Mouse (Mus musculus) urinary bladder, postnatal 25 days (tissue): ENCODE results near the gene Cracr2b.
"Not testable (repeated sequence)": the region's sequence is repeated elsewhere in the genome, so short reads cannot be mapped to it uniquely, and the experiment has no call there.

ENCODE experiments used
- DNase-seq: peaks from one replicate; pipeline ENCODE4 v3.0.0; 2022; ENCODE audit warnings: low spot score

The Cracr2b gene

GRCm38 (mm10) chr7:141433517-141434400 is 27.1 kb upstream of the Cracr2b start:
- DNase-seq, result no peak

GRCm38 (mm10) chr7:141434464-141434863 is 26.4 kb upstream of the Cracr2b start:
- no peak for DNase-seq

GRCm38 (mm10) chr7:141435129-141435855 is 25.6 kb upstream of the Cracr2b start:
- no peak for DNase-seq

GRCm38 (mm10) chr7:141435856-141436522 is 24.9 kb upstream of the Cracr2b start:
- no peak for DNase-seq

DNA sequence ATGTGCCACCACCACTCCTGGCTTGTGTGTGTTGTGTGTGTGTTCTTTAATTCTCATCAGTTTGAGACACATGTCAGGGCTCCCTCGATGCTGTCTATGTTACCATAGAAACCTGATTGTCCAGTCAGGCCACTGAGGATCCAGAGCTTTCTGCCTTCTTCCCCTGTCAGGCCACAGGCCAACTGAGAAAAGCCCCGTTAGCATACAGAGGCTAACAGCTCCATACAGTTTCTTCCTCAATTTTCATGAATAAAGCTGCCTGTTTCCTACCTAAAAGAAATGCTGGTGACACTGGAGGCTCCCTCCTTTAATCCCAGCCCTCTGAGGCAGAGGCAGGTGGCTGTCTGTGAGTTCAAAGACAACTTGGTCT is 24.4 kb upstream of the Cracr2b start:
- no peak for DNase-seq

- peak; percentile 81 for DNase-seq
Observed at GRCm38 (mm10) chr7:141437178-141438120, 23.4 kb upstream of the Cracr2b start, which contains the start of gene Slc25a22. TSS of gene Slc25a22 (minus strand) at chr7:141437892.

- DNase-seq, result no peak
Observed at GRCm38 (mm10) chr7:141438201-141438968, 22.5 kb upstream of the Cracr2b start.

GRCm38 (mm10) chr7:141439140-141439679 is 21.7 kb upstream of the Cracr2b start:
- DNase-seq, result no peak

GRCm38 (mm10) chr7:141439811-141440210 is 21.1 kb upstream of the Cracr2b start:
- DNase-seq, result no peak

DNA sequence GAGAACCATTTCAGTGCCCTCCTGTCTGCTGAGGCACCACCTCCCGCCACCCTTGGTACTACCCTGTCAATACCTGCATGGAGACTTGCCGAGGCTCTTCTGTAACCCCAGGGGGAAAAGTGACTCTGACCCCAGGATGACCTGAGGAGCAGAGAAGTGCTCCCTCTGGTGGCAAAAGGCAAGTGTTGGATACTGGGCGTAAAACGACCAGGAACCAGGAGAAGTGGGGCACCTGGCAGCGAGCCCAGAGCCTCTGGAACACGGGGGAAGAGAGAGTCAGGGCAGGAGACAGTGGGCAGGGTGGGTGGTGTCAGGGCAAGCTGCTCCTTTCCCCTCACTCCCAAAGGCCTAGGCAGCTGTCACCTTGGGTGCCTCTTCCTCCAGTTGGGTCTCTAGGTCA is 20.3 kb upstream of the Cracr2b start:
- no peak for DNase-seq

- DNase-seq, result no peak
Observed at GRCm38 (mm10) chr7:141441460-141441859, 19.4 kb upstream of the Cracr2b start.

DNA sequence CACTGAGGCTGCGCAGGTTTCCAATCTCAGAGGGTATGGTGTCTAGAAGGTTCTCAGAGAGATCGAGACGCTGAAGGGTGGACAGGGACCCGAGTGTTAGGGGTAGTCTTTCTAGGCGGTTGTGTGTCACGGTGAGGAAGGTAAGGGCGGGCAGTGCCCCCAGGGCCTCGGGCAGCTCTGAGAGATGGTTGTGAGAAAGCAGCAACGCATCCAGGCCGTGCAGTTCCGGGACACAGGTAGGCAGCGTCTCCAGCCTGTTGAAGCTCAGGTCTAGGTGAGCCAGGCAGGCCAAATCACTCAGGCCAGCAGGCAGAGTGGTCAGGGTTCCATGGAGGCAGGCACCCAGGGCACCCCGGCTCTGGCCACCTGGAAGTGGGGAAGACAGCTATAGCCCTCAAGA is 18.7 kb upstream of the Cracr2b start:
- DNase-seq, result no peak

- DNase-seq, result no peak
Observed at GRCm38 (mm10) chr7:141443081-141443821, 17.6 kb upstream of the Cracr2b start.

- DNase-seq, result peak; percentile 67
Observed at GRCm38 (mm10) chr7:141443828-141444237, 17.1 kb upstream of the Cracr2b start, which contains the start of gene Pidd1. TSS of gene Pidd1 (minus strand) at chr7:141444025.

- DNase-seq, result not testable (repeated sequence)
Observed at GRCm38 (mm10) chr7:141446374-141446773, 14.5 kb upstream of the Cracr2b start.

GRCm38 (mm10) chr7:141447110-141447991 is 13.5 kb upstream of the Cracr2b start, which contains the start of gene Rplp2:
TSS of gene Rplp2 (plus strand) at chr7:141447370.
- peak; percentile 89 for DNase-seq

DNA sequence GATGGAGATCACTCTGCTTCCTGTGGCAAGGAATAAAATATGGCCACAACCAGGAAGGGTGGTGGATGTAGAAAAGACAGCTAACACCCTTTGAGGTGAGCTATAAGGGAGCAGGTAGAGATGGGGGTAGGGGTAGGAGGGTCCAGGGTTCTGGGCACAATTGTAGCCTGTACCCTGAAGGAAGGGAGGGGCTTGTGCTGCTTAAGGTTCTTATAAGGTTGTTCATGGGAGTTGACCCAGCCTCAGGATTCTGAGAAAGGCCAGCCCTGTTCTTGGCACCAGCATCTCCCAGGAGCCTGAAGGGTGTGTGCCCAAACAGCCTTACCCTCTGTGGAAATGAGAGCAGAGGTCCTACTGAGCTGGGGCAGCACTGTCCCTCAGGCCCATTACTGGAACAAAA is 9.0 kb upstream of the Cracr2b start:
- DNase-seq, result no peak

GRCm38 (mm10) chr7:141453636-141454035 is 7.3 kb upstream of the Cracr2b start:
- no peak for DNase-seq
